Mouse (Mus musculus): ENCODE results near the gene Myo1e. TPM values are rescaled to one million over a fixed set of nuclear protein-coding genes. Genes with fewer than 3 reads are reported as not detected.

Gene Myo1e
- total and polyA plus RNA-seq, 3 experiments: 82.3 to 186 (median 98.7) TPM

DNA sequence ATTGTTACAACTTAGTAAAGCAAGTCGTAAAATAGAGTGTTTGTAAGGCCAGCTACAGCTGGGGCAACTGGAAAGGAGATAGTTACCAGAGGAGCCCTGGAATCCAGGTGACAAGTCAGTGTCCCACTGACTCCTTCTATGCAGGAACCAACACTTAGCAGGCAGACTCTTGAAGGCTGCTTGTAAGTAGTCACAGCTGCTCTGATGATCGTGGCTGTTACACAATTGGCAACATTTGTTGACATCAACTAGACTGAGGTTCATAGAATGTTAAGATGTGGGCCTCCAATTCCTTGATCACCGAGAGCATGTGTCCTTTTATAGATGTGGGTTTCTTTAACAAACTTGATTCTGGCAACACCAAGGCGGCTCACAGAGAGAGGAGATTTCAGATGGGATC, 108.0 kb downstream of the Myo1e start:
- H3K27me3 ChIP-seq (replicated peaks): no peaks in the 10 kb centered on the region
- no peak overlapping the region for H3K4me3 ChIP-seq (replicated peaks in 1 of 3; ENCODE audit: low read depth in 2 of 3, low read length in 2 of 3, poor library complexity in 1 of 3)
- H3K27ac ChIP-seq (ENCODE audit: insufficient read depth, low read depth): no peak overlapping the region
- H3K9me3 ChIP-seq (replicated peaks; ENCODE audit: low read length): peaks cover 2% of the 10 kb centered on the region
- peaks cover 0 to 10% of the 10 kb centered on the region in 2 experiments; a peak in 1 of 4 replicates for H3K4me1 ChIP-seq (ENCODE audit: control insufficient read depth in 1 of 2, insufficient read depth in 2 of 2)
- H3K4me2 ChIP-seq (ENCODE audit: insufficient read depth, low read depth, poor library complexity, severe bottlenecking): no peak overlapping the region
- dilution Hi-C loops (cut with MboI; ENCODE audit: extremely low pct_ligation_motif_present, extremely low pct_unique_long_range_greater_than_20kb, low sequenced_read_pairs): no loop called here
- peaks cover 36 to 91% of the 10 kb centered on the region in 2 experiments for H3K36me3 ChIP-seq (replicated peaks in 1 of 2; ENCODE audit: control insufficient read depth in 1 of 2, insufficient read depth in 1 of 2, low read length in 1 of 2)
- DNase-seq (ENCODE audit: extremely low read depth): no peak
- no peaks in the 10 kb centered on the region; the same call in 1 of the 2 replicates for H3K79me2 ChIP-seq (replicated peaks; ENCODE audit: control insufficient read depth, extremely low read depth, insufficient read depth, poor library complexity, severe bottlenecking)
- in situ Hi-C loops (cut with MboI; ENCODE audit: low pct_ligation_motif_present, low pct_unique_long_range_greater_than_20kb, low sequenced_read_pairs): no loop called here
- TF ChIP-seq CTCF (conservative IDR thresholded peaks at IDR 0.05 in 1 of 2, IDR thresholded peaks at IDR 0.05 in 1 of 2; ENCODE audit: low read depth in 2 of 2, low read length in 2 of 2) (no peak), ELF1 (IDR thresholded peaks at IDR 0.05; ENCODE audit: low read depth, low read length) (no peak), NELFE (IDR thresholded peaks at IDR 0.05; ENCODE audit: low read depth, low read length) (no peak), UBTF (IDR thresholded peaks at IDR 0.05; ENCODE audit: low read depth, low read length) (no peak), MXI1 (IDR thresholded peaks at IDR 0.05; ENCODE audit: low read depth, low read length) (no peak), IRF4 (IDR thresholded peaks at IDR 0.05; ENCODE audit: low read depth, low read length) (no peak), SMC3 (IDR thresholded peaks at IDR 0.05; ENCODE audit: low read depth, low read length) (no peak), USF1 (IDR thresholded peaks at IDR 0.05; ENCODE audit: low read depth, low read length) (no peak), POLR2AphosphoS2 (IDR thresholded peaks at IDR 0.05; ENCODE audit: low read depth, low read length) (no peak), RAD21 (IDR thresholded peaks at IDR 0.05; ENCODE audit: low read depth, low read length) (no peak), EP300 (IDR thresholded peaks at IDR 0.05; ENCODE audit: low read length) (no peak), MAX (IDR thresholded peaks at IDR 0.05; ENCODE audit: low read length) (no peak), PAX5 (IDR thresholded peaks at IDR 0.05; ENCODE audit: low read length) (no peak), SIN3A (IDR thresholded peaks at IDR 0.05; ENCODE audit: low read length) (no peak), NRF1 (IDR thresholded peaks at IDR 0.05; ENCODE audit: low read depth, low read length) (no peak), BHLHE40 (IDR thresholded peaks at IDR 0.05; ENCODE audit: low read depth, low read length) (no peak), CHD2 (IDR thresholded peaks at IDR 0.05; ENCODE audit: low read length) (no peak)
- H3K9ac ChIP-seq (ENCODE audit: insufficient read depth, low read depth): no peak overlapping the region

DNA sequence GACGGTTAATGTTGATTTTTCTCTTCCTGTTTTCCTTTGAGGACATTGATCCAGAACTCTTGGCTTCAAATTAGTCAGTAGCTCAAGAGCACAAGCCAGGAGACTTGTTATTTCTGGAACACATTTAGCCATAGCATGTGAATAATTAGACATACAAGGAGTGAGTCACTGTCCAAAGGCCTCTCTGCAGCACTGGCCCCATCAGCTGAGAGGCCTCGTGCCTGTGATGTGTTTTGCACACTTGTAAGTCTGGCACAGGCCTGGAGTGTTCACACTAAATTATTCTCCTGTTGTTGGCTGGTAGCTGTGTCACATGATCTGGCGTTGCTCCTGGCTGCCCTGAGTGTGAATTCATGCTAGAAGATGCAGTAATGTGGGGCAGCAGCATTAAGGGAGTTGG, 111.5 kb downstream of the Myo1e start:
- Histone ChIP-seq H3K4me1 (ENCODE audit: control insufficient read depth in 1 of 2, insufficient read depth in 2 of 2) (peaks cover 0 to 10% of the 10 kb centered on the region in 2 experiments; a peak in 1 of 4 replicates), H3K4me2 (ENCODE audit: insufficient read depth, low read depth, poor library complexity, severe bottlenecking) (no peak overlapping the region), H3K79me2 (replicated peaks; ENCODE audit: control insufficient read depth, extremely low read depth, insufficient read depth, poor library complexity, severe bottlenecking) (no peaks in the 10 kb centered on the region; the same call in 1 of the 2 replicates), H3K27me3 (replicated peaks) (no peaks in the 10 kb centered on the region), H3K9ac (ENCODE audit: insufficient read depth, low read depth) (no peak overlapping the region), H3K27ac (ENCODE audit: insufficient read depth, low read depth) (no peak overlapping the region), H3K9me3 (replicated peaks; ENCODE audit: low read length) (no peaks in the 10 kb centered on the region), H3K4me3 (replicated peaks in 1 of 3; ENCODE audit: low read depth in 2 of 3, low read length in 2 of 3, poor library complexity in 1 of 3) (no peak overlapping the region), H3K36me3 (replicated peaks in 1 of 2; ENCODE audit: control insufficient read depth in 1 of 2, insufficient read depth in 1 of 2, low read length in 1 of 2) (peaks cover 34 to 95% of the 10 kb centered on the region in 2 experiments)
- TF ChIP-seq MYC (IDR thresholded peaks at IDR 0.05; ENCODE audit: low read depth, low read length): no peak
- TF ChIP-seq EP300 (IDR thresholded peaks at IDR 0.05; ENCODE audit: low read length): no peak
- TF ChIP-seq POLR2AphosphoS2 (IDR thresholded peaks at IDR 0.05; ENCODE audit: low read depth, low read length): no peak
- TF ChIP-seq RCOR1 (conservative IDR thresholded peaks at IDR 0.05; ENCODE audit: low read depth, low read length): no peak
- TF ChIP-seq SMC3 (IDR thresholded peaks at IDR 0.05; ENCODE audit: low read depth, low read length): no peak
- no peak for TF ChIP-seq MAX (IDR thresholded peaks at IDR 0.05; ENCODE audit: low read length)
- TF ChIP-seq MEF2A (IDR thresholded peaks at IDR 0.05; ENCODE audit: borderline replicate concordance, low read depth, low read length): no peak
- TF ChIP-seq IRF4 (IDR thresholded peaks at IDR 0.05; ENCODE audit: low read depth, low read length): no peak
- no peak for TF ChIP-seq BHLHE40 (IDR thresholded peaks at IDR 0.05; ENCODE audit: low read depth, low read length)
- TF ChIP-seq CHD2 (IDR thresholded peaks at IDR 0.05; ENCODE audit: low read length): no peak
- no peak for TF ChIP-seq HCFC1 (IDR thresholded peaks at IDR 0.05; ENCODE audit: low read depth, low read length)
- no peak for TF ChIP-seq GABPA (IDR thresholded peaks at IDR 0.05; ENCODE audit: insufficient replicate concordance, low read depth, low read length)
- TF ChIP-seq RAD21 (IDR thresholded peaks at IDR 0.05; ENCODE audit: low read depth, low read length): no peak
- TF ChIP-seq POLR2A (IDR thresholded peaks at IDR 0.05; ENCODE audit: low read depth, low read length): no peak
- no peak for TF ChIP-seq MAZ (IDR thresholded peaks at IDR 0.05; ENCODE audit: low read depth, low read length)
- TF ChIP-seq PAX5 (IDR thresholded peaks at IDR 0.05; ENCODE audit: low read length): no peak
- in situ Hi-C loops (cut with MboI; ENCODE audit: low pct_ligation_motif_present, low pct_unique_long_range_greater_than_20kb, low sequenced_read_pairs): no loop called here
- dilution Hi-C loops (cut with MboI; ENCODE audit: extremely low pct_ligation_motif_present, extremely low pct_unique_long_range_greater_than_20kb, low sequenced_read_pairs): no loop called here
- no peak for DNase-seq (ENCODE audit: extremely low read depth)
